Mouse (Mus musculus) midbrain, embryonic 16.5 days (tissue): Measurements from ENCODE around the gene Slc22a1. TPM values are rescaled to one million over a fixed set of nuclear protein-coding genes. Genes with fewer than 3 reads are reported as not detected.

ENCODE experiments used
- ATAC-seq: fragments of 200-750 bp; cut with Nextera tagmentation; 2 replicates; pipeline ENCODE4 v1.8.0; 2017; ENCODE audit warnings: moderate TSS enrichment
- H3K27ac ChIP-seq: fragments of 300-500 bp; sonication (generic); 2 replicates; pipeline ENCODE4 v1.5.1; 2014; ENCODE audit warnings: mild to moderate bottlenecking, low read length, mixed read lengths
- H3K27me3 ChIP-seq: fragments of 300-500 bp; sonication (generic); 2 replicates; pipeline ENCODE4 v1.6.1; 2014; ENCODE audit warnings: low read depth, low read length, mixed read lengths; ENCODE audit not compliant: control insufficient read depth, insufficient read depth
- H3K36me3 ChIP-seq: fragments of 300-500 bp; sonication (generic); 2 replicates; pipeline ENCODE4 v1.6.1; 2014; ENCODE audit warnings: mild to moderate bottlenecking, low read length, moderate library complexity, mixed read lengths; ENCODE audit not compliant: control insufficient read depth, insufficient read depth
- H3K4me1 ChIP-seq: fragments of 300-500 bp; sonication (generic); 2 replicates; pipeline ENCODE4 v1.6.1; 2014; ENCODE audit warnings: mild to moderate bottlenecking, low read length, mixed read lengths; ENCODE audit not compliant: control insufficient read depth, insufficient read depth
- H3K4me2 ChIP-seq: fragments of 300-500 bp; sonication (generic); 2 replicates; pipeline ENCODE4 v1.6.1; 2014; ENCODE audit warnings: mild to moderate bottlenecking, low read length, mixed read lengths
- H3K4me3 ChIP-seq: fragments of 300-500 bp; sonication (generic); 2 replicates; pipeline ENCODE4 v1.5.1; 2014; ENCODE audit warnings: low read depth, mild to moderate bottlenecking, low read length, moderate library complexity, mixed read lengths
- H3K9ac ChIP-seq: fragments of 300-500 bp; sonication (generic); 2 replicates; pipeline ENCODE4 v1.6.1; 2014; ENCODE audit warnings: low read depth, low read length, mixed read lengths
- H3K9me3 ChIP-seq: fragments of 300-500 bp; sonication (generic); replicated peaks from 2 replicates; pipeline ENCODE4 v1.6.1; 2014; ENCODE audit warnings: mild to moderate bottlenecking, low read length, mixed read lengths; ENCODE audit not compliant: control insufficient read depth, poor library complexity, severe bottlenecking
- WGBS: fragments of 180-500 bp; shearing (Covaris S2); extraction: QIAGEN DNeasy Blood & Tissue Kit; methylation state at CpG from one replicate; pipeline ENCODE4 v1.1.7; 2014; 5-methylcytosine and 5-hydroxymethylcytosine counted together
- polyA plus RNA-seq: library from polyadenylated mRNA; unstranded; fragments of >200 nt; fragmentation: Nextera tagmentation; extraction: Ambion mirVana; gene quantifications from 2 replicates; pipeline ENCODE4 v1.2.1, GENCODE M21; 2015

The Slc22a1 gene
- polyA plus RNA-seq, 1 experiment from 2014 or later: not detected

DNA sequence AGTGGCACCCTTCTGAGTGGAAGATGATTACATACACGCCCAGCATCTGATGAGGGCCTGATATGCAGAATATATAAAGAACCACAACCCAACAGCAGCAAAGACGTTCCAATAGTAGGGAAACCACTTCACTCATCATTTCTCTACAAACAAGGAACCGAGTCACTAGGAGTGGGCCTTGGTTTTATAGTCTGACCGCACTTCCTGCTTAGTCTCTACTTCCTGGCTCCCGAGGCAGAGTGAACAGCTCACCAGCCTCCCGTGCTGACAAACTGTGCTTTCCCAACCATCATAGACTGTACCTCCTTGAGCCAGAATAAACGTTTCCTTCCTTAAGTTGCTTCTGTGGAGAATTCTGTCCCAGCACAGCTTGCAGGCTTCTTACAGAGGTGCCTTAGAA is 19.8 kb downstream of the Slc22a1 start:
- no peak overlapping the region for H3K4me3 ChIP-seq
- no peaks in the 10 kb centered on the region for H3K27me3 ChIP-seq
- ATAC-seq: no peak
- WGBS: 88% methylated on average over 7 of the region's 7 CpGs
- no peaks in the 10 kb centered on the region for H3K9me3 ChIP-seq
- H3K36me3 ChIP-seq: no peaks in the 10 kb centered on the region
- no peak overlapping the region for H3K9ac ChIP-seq
- no peaks in the 10 kb centered on the region for H3K4me1 ChIP-seq
- H3K27ac ChIP-seq: no peak overlapping the region
- no peak overlapping the region for H3K4me2 ChIP-seq

- no peak overlapping the region for H3K4me3 ChIP-seq
- no peaks in the 10 kb centered on the region for H3K9me3 ChIP-seq
- H3K27ac ChIP-seq: no peak overlapping the region
- ATAC-seq: no peak
- H3K27me3 ChIP-seq: no peaks in the 10 kb centered on the region
- WGBS: 62% methylated on average over 3 of the region's 3 CpGs
- H3K4me2 ChIP-seq: no peak overlapping the region
- H3K4me1 ChIP-seq: no peaks in the 10 kb centered on the region
- H3K36me3 ChIP-seq: no peaks in the 10 kb centered on the region
- H3K9ac ChIP-seq: no peak overlapping the region
Observed at GRCm38 (mm10) chr17:12654061-12654460, 21.6 kb downstream of the Slc22a1 start.

GRCm38 (mm10) chr17:12652604-12653003 is 23.0 kb downstream of the Slc22a1 start:
- H3K4me3 ChIP-seq: no peak overlapping the region
- no peak overlapping the region for H3K27ac ChIP-seq
- 94% methylated on average over 11 of the region's 11 CpGs for WGBS
- H3K9ac ChIP-seq: no peak overlapping the region
- H3K36me3 ChIP-seq: no peaks in the 10 kb centered on the region
- H3K4me2 ChIP-seq: no peak overlapping the region
- ATAC-seq: no peak
- H3K4me1 ChIP-seq: no peaks in the 10 kb centered on the region
- H3K27me3 ChIP-seq: no peaks in the 10 kb centered on the region
- H3K9me3 ChIP-seq: no peaks in the 10 kb centered on the region

DNA sequence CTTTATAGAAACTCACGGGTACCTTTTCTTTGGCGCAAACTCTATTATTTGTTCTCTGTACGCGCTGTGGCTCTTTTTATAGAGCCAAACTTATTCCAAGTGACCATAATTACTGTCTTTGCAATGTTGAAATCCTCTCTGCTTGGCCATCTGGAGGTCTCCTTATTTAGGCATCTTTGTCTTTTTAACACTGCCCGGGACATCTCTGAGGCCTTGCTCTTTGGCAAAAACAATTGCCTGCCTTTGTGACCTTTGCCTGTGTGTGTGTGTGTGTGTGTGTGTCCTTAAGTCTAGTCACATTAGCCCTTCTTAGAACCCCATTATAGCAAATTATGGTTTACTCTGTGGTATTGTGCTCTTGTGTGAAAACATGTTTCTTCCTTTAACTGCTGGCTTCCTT is 30.2 kb downstream of the Slc22a1 start:
- 81% methylated on average over 5 of the region's 5 CpGs for WGBS

DNA sequence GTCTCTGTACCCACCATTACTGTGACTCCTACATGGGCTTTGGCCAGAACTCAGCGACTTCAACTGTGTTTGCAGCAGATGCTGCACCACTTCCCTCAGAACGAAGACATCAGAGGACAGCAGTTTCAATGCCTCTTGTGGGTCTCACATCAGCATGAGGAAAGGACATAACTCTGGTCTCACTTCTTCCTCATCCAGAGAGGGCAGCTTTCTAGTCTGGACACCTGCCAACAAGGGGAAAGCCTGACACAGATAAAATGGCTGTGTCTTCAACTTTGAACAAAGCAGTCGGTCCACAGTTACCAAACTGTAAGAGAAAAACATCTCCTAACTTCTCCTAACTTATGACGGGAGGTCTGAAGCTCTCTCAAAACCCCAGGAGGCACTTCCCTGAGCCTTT is 34.5 kb downstream of the Slc22a1 start:
- 79% methylated on average over 4 of the region's 4 CpGs for WGBS
- H3K9ac ChIP-seq: no peak overlapping the region
- no peaks in the 10 kb centered on the region for H3K27me3 ChIP-seq
- H3K4me2 ChIP-seq: no peak overlapping the region
- H3K4me3 ChIP-seq: no peak overlapping the region
- 0 out of 2 replicates have a peak, but pooled peaks cover 2% of the 10 kb centered on the region for H3K9me3 ChIP-seq
- no peaks in the 10 kb centered on the region for H3K4me1 ChIP-seq
- no peaks in the 10 kb centered on the region for H3K36me3 ChIP-seq
- ATAC-seq: no peak
- H3K27ac ChIP-seq: no peak overlapping the region

More for the DNA sequence above, 30.2 kb downstream of the Slc22a1 start:
- Histone ChIP-seq H3K4me3 (no peak overlapping the region), H3K27ac (no peak overlapping the region), H3K9ac (no peak overlapping the region), H3K36me3 (no peaks in the 10 kb centered on the region), H3K4me2 (no peak overlapping the region), H3K27me3 (no peaks in the 10 kb centered on the region), H3K4me1 (no peaks in the 10 kb centered on the region), H3K9me3 (no peaks in the 10 kb centered on the region)
- ATAC-seq: no peak

DNA sequence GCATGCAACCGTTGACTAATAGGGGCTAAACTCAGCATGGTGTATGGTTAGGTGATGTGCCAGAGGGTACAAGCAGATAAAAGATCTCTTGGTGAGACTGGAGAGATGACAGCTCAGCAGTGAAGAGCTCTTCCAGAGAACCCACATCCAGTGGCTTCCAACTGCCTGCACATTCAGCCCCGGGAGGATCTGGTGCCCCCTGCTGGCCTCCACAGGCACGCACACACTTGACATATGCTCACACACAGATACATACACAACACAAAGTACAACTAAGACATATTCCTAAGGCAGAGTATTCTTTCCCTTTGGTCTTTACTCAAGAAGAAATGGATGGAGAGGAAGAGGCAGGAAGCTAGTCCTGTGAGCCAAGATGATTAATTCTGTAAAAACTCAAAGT is 36.0 kb downstream of the Slc22a1 start:
- H3K4me1 ChIP-seq: no peaks in the 10 kb centered on the region
- 89% methylated on average over 3 of the region's 3 CpGs for WGBS

GRCm38 (mm10) chr17:12634814-12635213 is 40.8 kb downstream of the Slc22a1 start:
- 76% methylated on average over 4 of the region's 4 CpGs for WGBS
- H3K4me3 ChIP-seq: no peak overlapping the region
- no peak overlapping the region for H3K4me2 ChIP-seq
- H3K36me3 ChIP-seq: no peaks in the 10 kb centered on the region
- H3K27ac ChIP-seq: no peak overlapping the region
- H3K9ac ChIP-seq: no peak overlapping the region
- no peaks in the 10 kb centered on the region for H3K27me3 ChIP-seq
- H3K4me1 ChIP-seq: no peaks in the 10 kb centered on the region
- ATAC-seq: no peak
- H3K9me3 ChIP-seq: 0 out of 2 replicates have a peak, but pooled peaks cover 2% of the 10 kb centered on the region

More for the DNA sequence above, 36.0 kb downstream of the Slc22a1 start:
- no peaks in the 10 kb centered on the region for H3K27me3 ChIP-seq
- no peaks in the 10 kb centered on the region for H3K36me3 ChIP-seq
- no peak for ATAC-seq
- no peak overlapping the region for H3K9ac ChIP-seq
- H3K9me3 ChIP-seq: 0 out of 2 replicates have a peak, but pooled peaks cover 2% of the 10 kb centered on the region
- H3K4me2 ChIP-seq: no peak overlapping the region
- H3K27ac ChIP-seq: no peak overlapping the region
- H3K4me3 ChIP-seq: no peak overlapping the region

- no peak overlapping the region for H3K9ac ChIP-seq
- H3K4me1 ChIP-seq: no peaks in the 10 kb centered on the region
- H3K4me2 ChIP-seq: no peak overlapping the region
- H3K4me3 ChIP-seq: no peak overlapping the region
- no peaks in the 10 kb centered on the region for H3K27me3 ChIP-seq
- H3K36me3 ChIP-seq: no peaks in the 10 kb centered on the region
- H3K9me3 ChIP-seq: no peaks in the 10 kb centered on the region
- 53% methylated on average over 7 of the region's 7 CpGs for WGBS
- no peak for ATAC-seq
- no peak overlapping the region for H3K27ac ChIP-seq
Observed at GRCm38 (mm10) chr17:12631771-12632600, 43.6 kb downstream of the Slc22a1 start.

- Histone ChIP-seq H3K27ac (no peak overlapping the region), H3K9me3 (no peaks in the 10 kb centered on the region), H3K9ac (no peak overlapping the region), H3K4me1 (no peaks in the 10 kb centered on the region), H3K4me3 (no peak overlapping the region), H3K4me2 (no peak overlapping the region), H3K27me3 (no peaks in the 10 kb centered on the region), H3K36me3 (no peaks in the 10 kb centered on the region)
- no peak for ATAC-seq
- WGBS: 63% methylated on average over 6 of the region's 6 CpGs
Observed at GRCm38 (mm10) chr17:12630976-12631730, 44.5 kb downstream of the Slc22a1 start.
